Mouse (Mus musculus): ENCODE measurements around the gene Atp5d. TPM values are rescaled to one million over a fixed set of nuclear protein-coding genes. Genes with fewer than 3 reads are reported as not detected.
A peak's percentile ranks its signal among the peaks of the same experiment; 100 is the strongest.

The Atp5d gene
- polyA plus RNA-seq, 1 experiment = 4,813 TPM

GRCm38 (mm10) chr10:80186649-80187048, 48.2 kb downstream of the Atp5d start:
- TF ChIP-seq CTCF (IDR thresholded peaks at IDR 0.05; ENCODE audit: extremely low read depth, insufficient read length, insufficient replicate concordance, low read depth, low read length) = no peak
- no peak for TF ChIP-seq POLR2A (IDR thresholded peaks at IDR 0.05; ENCODE audit: low read depth, low read length)
- Histone ChIP-seq H3K4me1 (ENCODE audit: control insufficient read depth, insufficient read depth, insufficient read length, low read length) (peaks cover 8% of the 10 kb centered on the region), H3K4me3 (ENCODE audit: low read depth, low read length) (no peak overlapping the region), H3K27me3 (ENCODE audit: control insufficient read depth, insufficient read depth, low read length) (peaks cover 16% of the 10 kb centered on the region), H3K36me3 (ENCODE audit: control insufficient read depth, insufficient read depth, low read length) (no peaks in the 10 kb centered on the region), H3K27ac (ENCODE audit: insufficient read depth, low read depth, low read length) (no peak overlapping the region)
- 63% methylated on average over 27 of the region's 27 CpGs for WGBS

GRCm38 (mm10) chr10:80187739-80188138, 49.3 kb downstream of the Atp5d start:
- WGBS = 93% methylated on average over 10 of the region's 10 CpGs
- Histone ChIP-seq H3K36me3 (ENCODE audit: control insufficient read depth, insufficient read depth, low read length) (no peaks in the 10 kb centered on the region), H3K27me3 (ENCODE audit: control insufficient read depth, insufficient read depth, low read length) (peaks cover 16% of the 10 kb centered on the region), H3K27ac (ENCODE audit: insufficient read depth, low read depth, low read length) (no peak overlapping the region), H3K4me3 (ENCODE audit: low read depth, low read length) (no peak overlapping the region), H3K4me1 (ENCODE audit: control insufficient read depth, insufficient read depth, insufficient read length, low read length) (peaks cover 8% of the 10 kb centered on the region)
- TF ChIP-seq POLR2A (IDR thresholded peaks at IDR 0.05; ENCODE audit: low read depth, low read length) (no peak), CTCF (IDR thresholded peaks at IDR 0.05; ENCODE audit: extremely low read depth, insufficient read length, insufficient replicate concordance, low read depth, low read length) (no peak)

- no peaks in the 10 kb centered on the region for H3K36me3 ChIP-seq (ENCODE audit: control insufficient read depth, insufficient read depth, low read length)
- no peak for TF ChIP-seq POLR2A (IDR thresholded peaks at IDR 0.05; ENCODE audit: low read depth, low read length)
- no peak for TF ChIP-seq CTCF (IDR thresholded peaks at IDR 0.05; ENCODE audit: extremely low read depth, insufficient read length, insufficient replicate concordance, low read depth, low read length)
- WGBS = 82% methylated on average over 15 of the region's 15 CpGs
These were observed 50.1 kb downstream of the Atp5d start for GRCm38 (mm10) chr10:80188453-80189024.

GRCm38 (mm10) chr10:80189999-80190398, 51.6 kb downstream of the Atp5d start:
- H3K36me3 ChIP-seq (ENCODE audit: control insufficient read depth, insufficient read depth, low read length) = no peaks in the 10 kb centered on the region
- H3K27ac ChIP-seq (ENCODE audit: insufficient read depth, low read depth, low read length) = no peak overlapping the region
- peaks cover 8% of the 10 kb centered on the region for H3K4me1 ChIP-seq (ENCODE audit: control insufficient read depth, insufficient read depth, insufficient read length, low read length)
- TF ChIP-seq CTCF (IDR thresholded peaks at IDR 0.05; ENCODE audit: extremely low read depth, insufficient read length, insufficient replicate concordance, low read depth, low read length) (no peak), POLR2A (IDR thresholded peaks at IDR 0.05; ENCODE audit: low read depth, low read length) (no peak)
- peaks cover 16% of the 10 kb centered on the region for H3K27me3 ChIP-seq (ENCODE audit: control insufficient read depth, insufficient read depth, low read length)
- peak overlapping the region; percentile 36 for H3K4me3 ChIP-seq (ENCODE audit: low read depth, low read length)
- 21% methylated on average over 21 of the region's 21 CpGs for WGBS

More at GRCm38 (mm10) chr10:80188453-80189024, 50.1 kb downstream of the Atp5d start:
- Histone ChIP-seq H3K4me1 (ENCODE audit: control insufficient read depth, insufficient read depth, insufficient read length, low read length) (peaks cover 8% of the 10 kb centered on the region), H3K27ac (ENCODE audit: insufficient read depth, low read depth, low read length) (no peak overlapping the region), H3K27me3 (ENCODE audit: control insufficient read depth, insufficient read depth, low read length) (peaks cover 16% of the 10 kb centered on the region), H3K4me3 (ENCODE audit: low read depth, low read length) (no peak overlapping the region)

GRCm38 (mm10) chr10:80190491-80191051, 52.1 kb downstream of the Atp5d start:
- WGBS = 2% methylated on average over 48 of the region's 48 CpGs
- no peak overlapping the region for H3K27ac ChIP-seq (ENCODE audit: insufficient read depth, low read depth, low read length)
- no peaks in the 10 kb centered on the region for H3K36me3 ChIP-seq (ENCODE audit: control insufficient read depth, insufficient read depth, low read length)
- H3K27me3 ChIP-seq (ENCODE audit: control insufficient read depth, insufficient read depth, low read length) = peaks cover 16% of the 10 kb centered on the region
- peak overlapping the region; percentile 36 for H3K4me3 ChIP-seq (ENCODE audit: low read depth, low read length)
- H3K4me1 ChIP-seq (ENCODE audit: control insufficient read depth, insufficient read depth, insufficient read length, low read length) = peaks cover 8% of the 10 kb centered on the region
- TF ChIP-seq CTCF (IDR thresholded peaks at IDR 0.05; ENCODE audit: extremely low read depth, insufficient read length, insufficient replicate concordance, low read depth, low read length) (no peak), POLR2A (IDR thresholded peaks at IDR 0.05; ENCODE audit: low read depth, low read length) (no peak)

- no peak overlapping the region for H3K27ac ChIP-seq (ENCODE audit: insufficient read depth, low read depth, low read length)
- 83% methylated on average over 6 of the region's 6 CpGs for WGBS
- H3K36me3 ChIP-seq (ENCODE audit: control insufficient read depth, insufficient read depth, low read length) = no peaks in the 10 kb centered on the region
- peaks cover 16% of the 10 kb centered on the region for H3K27me3 ChIP-seq (ENCODE audit: control insufficient read depth, insufficient read depth, low read length)
- TF ChIP-seq CTCF (IDR thresholded peaks at IDR 0.05; ENCODE audit: extremely low read depth, insufficient read length, insufficient replicate concordance, low read depth, low read length) (no peak), POLR2A (IDR thresholded peaks at IDR 0.05; ENCODE audit: low read depth, low read length) (no peak)
- H3K4me1 ChIP-seq (ENCODE audit: control insufficient read depth, insufficient read depth, insufficient read length, low read length) = peaks cover 8% of the 10 kb centered on the region
- no peak overlapping the region for H3K4me3 ChIP-seq (ENCODE audit: low read depth, low read length)
These were observed 55.5 kb downstream of the Atp5d start for GRCm38 (mm10) chr10:80193976-80194375.

- H3K4me1 ChIP-seq (ENCODE audit: control insufficient read depth, insufficient read depth, insufficient read length, low read length) = peaks cover 8% of the 10 kb centered on the region
- peaks cover 16% of the 10 kb centered on the region for H3K27me3 ChIP-seq (ENCODE audit: control insufficient read depth, insufficient read depth, low read length)
- H3K4me3 ChIP-seq (ENCODE audit: low read depth, low read length) = no peak overlapping the region
- no peak overlapping the region for H3K27ac ChIP-seq (ENCODE audit: insufficient read depth, low read depth, low read length)
- TF ChIP-seq POLR2A (IDR thresholded peaks at IDR 0.05; ENCODE audit: low read depth, low read length) (no peak), CTCF (IDR thresholded peaks at IDR 0.05; ENCODE audit: extremely low read depth, insufficient read length, insufficient replicate concordance, low read depth, low read length) (no peak)
- WGBS = 74% methylated on average over 8 of the region's 8 CpGs
- H3K36me3 ChIP-seq (ENCODE audit: control insufficient read depth, insufficient read depth, low read length) = no peaks in the 10 kb centered on the region
These were observed 56.0 kb downstream of the Atp5d start for GRCm38 (mm10) chr10:80194441-80194840.

Other genes starting within 250 kb of the Atp5d start
- gene Cfd, start 247.8 kb upstream of the Atp5d start, polyA plus RNA-seq (2012; rRNA removed) = 48.6 and 122 TPM in 2 replicates
- gene Med16, start 229.7 kb upstream of the Atp5d start, polyA plus RNA-seq (2012; rRNA removed) = 34.8 and 58.1 TPM in 2 replicates
- gene Gm26602, start 227.8 kb upstream of the Atp5d start, polyA plus RNA-seq (2012; rRNA removed) = not detected in 2 replicates
- 3.0 and 5.9 TPM in 2 replicates for gene Kiss1r, start 221.7 kb upstream of the Atp5d start, polyA plus RNA-seq (2012; rRNA removed)
- 86.4 and 104 TPM in 2 replicates for gene R3hdm4, start 217.4 kb upstream of the Atp5d start, polyA plus RNA-seq (2012; rRNA removed)
- 10.7 and 23.9 TPM in 2 replicates for gene Arid3a, start 211.6 kb upstream of the Atp5d start, polyA plus RNA-seq (2012; rRNA removed)
- 34.8 and 44.6 TPM in 2 replicates for gene Wdr18, start 178.5 kb upstream of the Atp5d start, polyA plus RNA-seq (2012; rRNA removed)
- gene Grin3b, start 167.9 kb upstream of the Atp5d start, polyA plus RNA-seq (2012; rRNA removed) = not detected in 2 replicates
- 225 and 441 TPM in 2 replicates for gene Tmem259, start 154.3 kb upstream of the Atp5d start, polyA plus RNA-seq (2012; rRNA removed)
- gene Cnn2, start 150.0 kb upstream of the Atp5d start, polyA plus RNA-seq (2012; rRNA removed) = 49.9 and 72.8 TPM in 2 replicates
- 18.1 and 33.4 TPM in 2 replicates for gene Abca7, start 142.1 kb upstream of the Atp5d start, polyA plus RNA-seq (2012; rRNA removed)
- 23.2 and 36.8 TPM in 2 replicates for gene Arhgap45, start 122.0 kb upstream of the Atp5d start, polyA plus RNA-seq (2012; rRNA removed)
- gene Polr2e, start 98.8 kb upstream of the Atp5d start, polyA plus RNA-seq (2012; rRNA removed) = 140 and 186 TPM in 2 replicates
- gene Gpx4, start 91.5 kb upstream of the Atp5d start, polyA plus RNA-seq (2012; rRNA removed) = 388 and 646 TPM in 2 replicates
- gene Sbno2, start 33.1 kb upstream of the Atp5d start, polyA plus RNA-seq (2012; rRNA removed) = 61.2 and 126 TPM in 2 replicates
- 77.5 and 124 TPM in 2 replicates for gene Stk11, start 22.8 kb upstream of the Atp5d start, polyA plus RNA-seq (2012; rRNA removed)
- gene Cbarp, start 2.2 kb downstream of the Atp5d start, polyA plus RNA-seq (2012; rRNA removed) = 3.7 and 6.6 TPM in 2 replicates
- 151 and 372 TPM in 2 replicates for gene Midn, start 9.6 kb downstream of the Atp5d start, polyA plus RNA-seq (2012; rRNA removed)
- 18.5 and 48.0 TPM in 2 replicates for gene Cirbp, start 27.4 kb downstream of the Atp5d start, polyA plus RNA-seq (2012; rRNA removed)
- gene 1600002K03Rik, start 34.3 kb downstream of the Atp5d start, polyA plus RNA-seq (2012; rRNA removed) = 6.8 and 9.0 TPM in 2 replicates
- gene Efna2, start 40.9 kb downstream of the Atp5d start, polyA plus RNA-seq (2012; rRNA removed) = 1.5 and 1.8 TPM in 2 replicates
- gene Mum1, start 87.8 kb downstream of the Atp5d start, polyA plus RNA-seq (2012; rRNA removed) = 11.6 and 23.7 TPM in 2 replicates
- gene Ndufs7, start 110.5 kb downstream of the Atp5d start, polyA plus RNA-seq (2012; rRNA removed) = 800 and 1,176 TPM in 2 replicates
- 13.1 and 55.2 TPM in 2 replicates for gene Gamt, start 122.4 kb downstream of the Atp5d start, polyA plus RNA-seq (2012; rRNA removed)
- gene Dazap1, start 122.9 kb downstream of the Atp5d start, polyA plus RNA-seq (2012; rRNA removed) = 46.6 and 89.3 TPM in 2 replicates
- gene Rps15, start 153.8 kb downstream of the Atp5d start, polyA plus RNA-seq (2012; rRNA removed) = 741 and 887 TPM in 2 replicates
- gene Apc2, start 157.3 kb downstream of the Atp5d start, polyA plus RNA-seq (2012; rRNA removed) = 0.65 and 0.96 TPM in 2 replicates
- 47.4 and 74.1 TPM in 2 replicates for gene 2310011J03Rik, start 181.9 kb downstream of the Atp5d start, polyA plus RNA-seq (2012; rRNA removed)
- gene Pcsk4, start 190.9 kb downstream of the Atp5d start, polyA plus RNA-seq (2012; rRNA removed) = 18.0 and 27.0 TPM in 2 replicates
- gene Reep6, start 191.3 kb downstream of the Atp5d start, polyA plus RNA-seq (2012; rRNA removed) = 186 and 287 TPM in 2 replicates
- gene Adamtsl5, start 209.8 kb downstream of the Atp5d start, polyA plus RNA-seq (2012; rRNA removed) = 74.2 and 136 TPM in 2 replicates
- 0.75 and 5.9 TPM in 2 replicates for gene Plk5, start 217.8 kb downstream of the Atp5d start, polyA plus RNA-seq (2012; rRNA removed)
- 10.3 and 20.6 TPM in 2 replicates for gene Mex3d, start 249.0 kb downstream of the Atp5d start, polyA plus RNA-seq (2012; rRNA removed)